Mouse (Mus musculus): ENCODE measurements around the gene Fbxo34. TPM values are rescaled to one million over a fixed set of nuclear protein-coding genes. Genes with fewer than 3 reads are reported as not detected.

Fbxo34 gene
- total and polyA plus RNA-seq, 3 experiments = 14.8 to 29.5 TPM; not detected in 1

GRCm38 (mm10) chr14:47532496-47532895 lies 82.3 kb downstream of the Fbxo34 start:
- no peaks in the 10 kb centered on the region for H3K9me3 ChIP-seq (replicated peaks; ENCODE audit: insufficient read depth, low read length)
- H3K27me3 ChIP-seq (ENCODE audit: control insufficient read depth in 1 of 2, insufficient read depth in 2 of 2, low read length in 2 of 2) = no peaks in the 10 kb centered on the region
- DNase-seq (ENCODE audit: low read depth, low spot score) = no peak
- H3K36me3 ChIP-seq (ENCODE audit: control insufficient read depth in 1 of 2, insufficient read depth in 2 of 2, low read length in 2 of 2) = peaks cover 0 to 14% of the 10 kb centered on the region in 2 experiments; a peak in 2 of 4 replicates
- H3K4me1 ChIP-seq (ENCODE audit: control insufficient read depth in 1 of 2, insufficient read depth in 2 of 2, low read length in 2 of 2) = peaks cover 5 to 22% of the 10 kb centered on the region in 2 experiments
- TF ChIP-seq SMC3 (IDR thresholded peaks at IDR 0.05; ENCODE audit: low read depth, low read length) = 0 out of 2 replicates have a peak, but pooled peaks have one; percentile 3
- no peak for TF ChIP-seq UBTF (IDR thresholded peaks at IDR 0.05; ENCODE audit: borderline replicate concordance, insufficient read depth, low read depth, low read length)
- no peak for TF ChIP-seq SIN3A (IDR thresholded peaks at IDR 0.05; ENCODE audit: low read length)
- TF ChIP-seq MYB (IDR thresholded peaks at IDR 0.05; ENCODE audit: low read depth, low read length) = no peak
- TF ChIP-seq CTCF (IDR thresholded peaks at IDR 0.05 in 2 of 3, conservative IDR thresholded peaks at IDR 0.05 in 1 of 3; ENCODE audit: control insufficient read depth in 1 of 3, insufficient read depth in 1 of 3, low read depth in 2 of 3, low read length in 3 of 3, poor library complexity in 1 of 3, severe bottlenecking in 1 of 3) = peak in 2 of 3 experiments; percentile 21 to 34; a peak in 2 of 6 replicates
- TF ChIP-seq POLR2AphosphoS5 (IDR thresholded peaks at IDR 0.05; ENCODE audit: borderline replicate concordance, low read depth, low read length) = no peak
- no peak for TF ChIP-seq MAFK (IDR thresholded peaks at IDR 0.05; ENCODE audit: borderline replicate concordance, low read depth, low read length)
- TF ChIP-seq MYC (IDR thresholded peaks at IDR 0.05; ENCODE audit: low read depth, low read length) = no peak
- TF ChIP-seq GABPA (IDR thresholded peaks at IDR 0.05; ENCODE audit: low read depth, low read length) = no peak
- no peak overlapping the region for H3K4me3 ChIP-seq (ENCODE audit: control insufficient read depth in 1 of 2, insufficient read depth in 1 of 2, low read depth in 2 of 2, low read length in 2 of 2)
- H3K79me2 ChIP-seq (ENCODE audit: control insufficient read depth, insufficient read depth, low read length, poor library complexity) = no peaks in the 10 kb centered on the region
- H3K27ac ChIP-seq (ENCODE audit: control insufficient read depth, low read depth, low read length) = no peak overlapping the region
- H3K9ac ChIP-seq (ENCODE audit: control insufficient read depth, low read depth, low read length, poor library complexity, severe bottlenecking) = no peak overlapping the region

DNA sequence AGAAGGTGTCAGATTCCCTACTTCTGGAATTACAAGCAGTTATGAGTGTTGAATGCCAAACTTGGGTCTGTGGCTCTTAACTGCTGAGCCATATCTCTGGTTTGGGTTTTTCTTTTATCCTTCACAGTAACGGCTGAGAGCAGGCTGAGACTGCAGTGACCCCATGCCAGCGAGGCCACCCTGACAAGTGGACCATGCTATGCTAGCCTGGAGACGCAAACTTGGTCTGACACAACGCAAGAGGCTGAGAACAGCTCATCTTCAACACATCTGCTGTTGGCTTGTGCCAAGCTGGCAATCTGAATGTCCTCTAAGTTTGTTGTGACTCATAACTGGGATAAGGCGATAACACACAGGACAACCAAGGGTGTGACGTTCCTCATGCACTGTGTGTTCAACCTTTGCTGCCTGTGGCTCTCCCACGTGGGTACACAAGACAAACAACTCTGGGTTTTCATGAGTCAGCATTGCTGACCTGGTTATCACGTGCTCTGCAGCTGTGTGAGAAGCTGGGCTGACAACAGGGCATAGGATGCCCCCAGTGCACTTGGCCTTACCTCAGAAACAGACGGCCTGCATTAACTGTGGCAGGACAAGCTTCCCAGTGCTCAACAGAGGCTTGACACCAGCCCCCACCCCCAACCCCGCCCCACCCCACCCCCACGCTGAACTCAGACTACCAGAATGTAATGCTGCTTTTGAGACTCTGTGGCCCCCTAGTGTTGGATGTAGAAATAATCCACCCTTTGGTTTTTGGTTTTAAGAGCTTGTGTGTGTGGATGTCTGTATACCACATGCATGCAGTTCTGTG lies 83.3 kb downstream of the Fbxo34 start:
- peak; percentile 88 for DNase-seq (ENCODE audit: low read depth, low spot score)
- Histone ChIP-seq H3K79me2 (ENCODE audit: control insufficient read depth, insufficient read depth, low read length, poor library complexity) (no peaks in the 10 kb centered on the region), H3K9ac (ENCODE audit: control insufficient read depth, low read depth, low read length, poor library complexity, severe bottlenecking) (no peak overlapping the region), H3K27me3 (ENCODE audit: control insufficient read depth in 1 of 2, insufficient read depth in 2 of 2, low read length in 2 of 2) (no peaks in the 10 kb centered on the region), H3K27ac (ENCODE audit: control insufficient read depth, low read depth, low read length) (peak overlapping the region; percentile 2; the same call in 1 of the 2 replicates), H3K4me1 (ENCODE audit: control insufficient read depth in 1 of 2, insufficient read depth in 2 of 2, low read length in 2 of 2) (peaks cover 2 to 13% of the 10 kb centered on the region in 2 experiments; a peak in 3 of 4 replicates), H3K9me3 (replicated peaks; ENCODE audit: insufficient read depth, low read length) (no peaks in the 10 kb centered on the region), H3K4me3 (ENCODE audit: control insufficient read depth in 1 of 2, insufficient read depth in 1 of 2, low read depth in 2 of 2, low read length in 2 of 2) (no peak overlapping the region), H3K36me3 (ENCODE audit: control insufficient read depth in 1 of 2, insufficient read depth in 2 of 2, low read length in 2 of 2) (peaks cover 0 to 3% of the 10 kb centered on the region in 2 experiments; a peak in 1 of 4 replicates)
- TF ChIP-seq NRF1 (IDR thresholded peaks at IDR 0.05; ENCODE audit: insufficient read depth, low read depth, low read length, poor library complexity, severe bottlenecking) = no peak
- TF ChIP-seq POLR2A (IDR thresholded peaks at IDR 0.05; ENCODE audit: control insufficient read depth in 1 of 2, insufficient read depth in 1 of 2, low read depth in 1 of 2, low read length in 2 of 2, poor library complexity in 1 of 2) = no peak
- TF ChIP-seq MYC (IDR thresholded peaks at IDR 0.05; ENCODE audit: low read depth, low read length) = peak; percentile 80
- TF ChIP-seq ZC3H11A (IDR thresholded peaks at IDR 0.05; ENCODE audit: low read depth, low read length) = peak; percentile 53
- peak; percentile 87; the same call in 1 of the 2 replicates for TF ChIP-seq MXI1 (IDR thresholded peaks at IDR 0.05; ENCODE audit: low read depth, low read length)
- no peak for TF ChIP-seq RCOR1 (IDR thresholded peaks at IDR 0.05; ENCODE audit: low read depth, low read length)
- TF ChIP-seq MAFK (IDR thresholded peaks at IDR 0.05; ENCODE audit: borderline replicate concordance, low read depth, low read length) = peak; percentile 93
- TF ChIP-seq TAL1 (IDR thresholded peaks at IDR 0.05; ENCODE audit: low read length) = peak; percentile 89
- no peak for TF ChIP-seq POLR2AphosphoS5 (IDR thresholded peaks at IDR 0.05; ENCODE audit: borderline replicate concordance, low read depth, low read length)
- TF ChIP-seq EP300 (IDR thresholded peaks at IDR 0.05; ENCODE audit: low read depth in 1 of 2, low read length in 2 of 2) = peak; percentile 38 to 48; a peak in 2 of 4 replicates
- TF ChIP-seq RAD21 (IDR thresholded peaks at IDR 0.05; ENCODE audit: low read depth, low read length) = peak; percentile 49
- TF ChIP-seq CTCF (IDR thresholded peaks at IDR 0.05 in 2 of 3, conservative IDR thresholded peaks at IDR 0.05 in 1 of 3; ENCODE audit: control insufficient read depth in 1 of 3, insufficient read depth in 1 of 3, low read depth in 2 of 3, low read length in 3 of 3, poor library complexity in 1 of 3, severe bottlenecking in 1 of 3) = peak in 2 of 3 experiments; percentile 29 to 62; a peak in 4 of 6 replicates
- peak; percentile 53 for TF ChIP-seq TCF12 (IDR thresholded peaks at IDR 0.05; ENCODE audit: low read depth, low read length)
- no peak for TF ChIP-seq KAT2A (conservative IDR thresholded peaks at IDR 0.05; ENCODE audit: low read depth, low read length)
- TF ChIP-seq USF2 (IDR thresholded peaks at IDR 0.05; ENCODE audit: borderline replicate concordance in 1 of 2, insufficient read depth in 1 of 2, low read depth in 1 of 2, low read length in 2 of 2) = 0 out of 4 replicates have a peak, but pooled peaks of 1 of the 2 experiments have one; percentile 15
- TF ChIP-seq HCFC1 (IDR thresholded peaks at IDR 0.05; ENCODE audit: low read depth, low read length) = no peak
- no peak for TF ChIP-seq JUND (IDR thresholded peaks at IDR 0.05; ENCODE audit: low read depth, low read length)
- TF ChIP-seq UBTF (IDR thresholded peaks at IDR 0.05; ENCODE audit: borderline replicate concordance, insufficient read depth, low read depth, low read length) = no peak
- peak; percentile 58 for TF ChIP-seq GATA1 (IDR thresholded peaks at IDR 0.05; ENCODE audit: low read depth, low read length)
- no peak for TF ChIP-seq MYB (IDR thresholded peaks at IDR 0.05; ENCODE audit: low read depth, low read length)
- no peak for TF ChIP-seq ZMIZ1 (IDR thresholded peaks at IDR 0.05; ENCODE audit: low read depth, low read length)
- TF ChIP-seq USF1 (IDR thresholded peaks at IDR 0.05; ENCODE audit: low read depth, low read length) = peak; percentile 84
- TF ChIP-seq MAX (IDR thresholded peaks at IDR 0.05; ENCODE audit: low read length) = peak; percentile 88
- TF ChIP-seq ETS1 (IDR thresholded peaks at IDR 0.05; ENCODE audit: low read depth, low read length) = peak; percentile 90

Data from MEL (cell line).